Mouse (Mus musculus) MEL (cell line): ENCODE results near the gene Spef1. TPM values are rescaled to one million over a fixed set of nuclear protein-coding genes. Genes with fewer than 3 reads are reported as not detected.

Source experiments
- DNase-seq: peaks from one replicate; pipeline ENCODE4 v3.0.0; 2011; ENCODE audit warnings: low read depth, low spot score
- H3K27ac ChIP-seq: 2 replicates; pipeline ENCODE4 v1.5.1; 2012; ENCODE audit warnings: low read depth, mild to moderate bottlenecking, control low read depth, low read length, moderate library complexity; ENCODE audit not compliant: control insufficient read depth
- H3K27me3 ChIP-seq, 2 experiments: fragments of 150-350 bp in 1 of 2; sonication (generic) in 1 of 2; 2 replicates each; pipeline ENCODE4 v1.6.1; 2012; ENCODE audit warnings: low read length in 2 of 2, mild to moderate bottlenecking in 2 of 2, improper control_type of control experiment in 1 of 2, moderate library complexity in 1 of 2; ENCODE audit not compliant: insufficient read depth in 2 of 2, control insufficient read depth in 1 of 2
- H3K36me3 ChIP-seq, 2 experiments: 2 replicates each; pipeline ENCODE4 v1.6.1; 2012 to 2014; ENCODE audit warnings: low read length in 2 of 2, improper control_type of control experiment in 1 of 2, inconsistent platforms in 1 of 2, mild to moderate bottlenecking in 1 of 2; ENCODE audit not compliant: insufficient read depth in 2 of 2, control insufficient read depth in 1 of 2
- H3K4me1 ChIP-seq, 2 experiments: fragments of 150-350 bp in 1 of 2; sonication (generic) in 1 of 2; 2 replicates each; pipeline ENCODE4 v1.6.1; 2012; ENCODE audit warnings: low read length in 2 of 2, improper control_type of control experiment in 1 of 2, mild to moderate bottlenecking in 1 of 2; ENCODE audit not compliant: insufficient read depth in 2 of 2, control insufficient read depth in 1 of 2
- H3K4me3 ChIP-seq, 2 experiments: fragments of 150-350 bp in 1 of 2; sonication (generic) in 1 of 2; 2 replicates each; pipeline ENCODE4 v1.5.1; 2012; ENCODE audit warnings: low read depth in 2 of 2, low read length in 2 of 2, mild to moderate bottlenecking in 2 of 2, moderate library complexity in 2 of 2, control low read depth in 1 of 2, improper control_type of control experiment in 1 of 2; ENCODE audit not compliant: control insufficient read depth in 1 of 2, insufficient read depth in 1 of 2
- H3K79me2 ChIP-seq: 2 replicates; pipeline ENCODE4 v1.6.1; 2012; ENCODE audit warnings: mild to moderate bottlenecking, low read length, moderate library complexity; ENCODE audit not compliant: control insufficient read depth, poor library complexity, insufficient read depth
- H3K9ac ChIP-seq: 2 replicates; pipeline ENCODE4 v1.6.1; 2012; ENCODE audit warnings: low read depth, mild to moderate bottlenecking, control low read depth, low read length, moderate library complexity; ENCODE audit not compliant: control insufficient read depth, poor library complexity, severe bottlenecking
- H3K9me3 ChIP-seq: fragments of 150-350 bp; sonication (generic); replicated peaks from 2 replicates; pipeline ENCODE4 v1.6.1; 2012; ENCODE audit warnings: mild to moderate bottlenecking, low read length, improper control_type of control experiment, moderate library complexity; ENCODE audit not compliant: insufficient read depth
- CHD1 ChIP-seq: IDR thresholded peaks from 2 replicates; pipeline ENCODE4 v1.6.1; 2012; ENCODE audit warnings: low read depth, mild to moderate bottlenecking, inconsistent platforms, low read length, improper control_type of control experiment
- CHD2 ChIP-seq: IDR thresholded peaks from 2 replicates; pipeline ENCODE4 v1.6.1; 2011; ENCODE audit warnings: low read length, improper control_type of control experiment
- GABPA ChIP-seq: IDR thresholded peaks from 2 replicates; pipeline ENCODE4 v1.6.1; 2012; ENCODE audit warnings: low read depth, mild to moderate bottlenecking, inconsistent platforms, low read length, improper control_type of control experiment, moderate library complexity
- GATA1 ChIP-seq: IDR thresholded peaks from 2 replicates; pipeline ENCODE4 v1.6.1; 2011; ENCODE audit warnings: low read depth, low read length, improper control_type of control experiment
- HCFC1 ChIP-seq: IDR thresholded peaks from 2 replicates; pipeline ENCODE4 v1.6.1; 2012; ENCODE audit warnings: low read depth, mild to moderate bottlenecking, inconsistent platforms, low read length, improper control_type of control experiment, moderate library complexity
- JUND ChIP-seq: IDR thresholded peaks from 2 replicates; pipeline ENCODE4 v1.6.1; 2011; ENCODE audit warnings: low read depth, mild to moderate bottlenecking, improper control_type of control experiment, low read length
- MAFK ChIP-seq: IDR thresholded peaks from 2 replicates; pipeline ENCODE4 v1.6.1; 2011; ENCODE audit warnings: low read depth, mild to moderate bottlenecking, low read length, improper control_type of control experiment, borderline replicate concordance
- MAZ ChIP-seq: IDR thresholded peaks from 2 replicates; pipeline ENCODE4 v1.6.1; 2012; ENCODE audit warnings: low read depth, mild to moderate bottlenecking, inconsistent platforms, low read length, improper control_type of control experiment
- MEF2A ChIP-seq: IDR thresholded peaks from 2 replicates; pipeline ENCODE4 v1.6.1; 2014; ENCODE audit warnings: low read depth, mild to moderate bottlenecking, inconsistent platforms, low read length, improper control_type of control experiment; ENCODE audit not compliant: poor library complexity, insufficient replicate concordance, severe bottlenecking; ENCODE audit errors: extremely low read depth
- MYB ChIP-seq: IDR thresholded peaks from 2 replicates; pipeline ENCODE4 v1.6.1; 2011; ENCODE audit warnings: mild to moderate bottlenecking, low read depth, low read length, improper control_type of control experiment
- NRF1 ChIP-seq: IDR thresholded peaks from 2 replicates; pipeline ENCODE4 v1.6.1; 2014; ENCODE audit warnings: low read depth, mild to moderate bottlenecking, inconsistent platforms, low read length, improper control_type of control experiment, moderate library complexity; ENCODE audit not compliant: poor library complexity, insufficient read depth, severe bottlenecking
- POLR2A ChIP-seq, 2 experiments: IDR thresholded peaks; 2 replicates each; pipeline ENCODE4 v1.6.1; 2011 to 2012; ENCODE audit warnings: low read length in 2 of 2, mild to moderate bottlenecking in 2 of 2, control low read depth in 1 of 2, improper control_type of control experiment in 1 of 2, low read depth in 1 of 2, moderate library complexity in 1 of 2; ENCODE audit not compliant: control insufficient read depth in 1 of 2, insufficient read depth in 1 of 2, poor library complexity in 1 of 2
- POLR2AphosphoS2 ChIP-seq: IDR thresholded peaks from 2 replicates; pipeline ENCODE4 v1.6.1; 2011; ENCODE audit warnings: low read length, improper control_type of control experiment
- POLR2AphosphoS5 ChIP-seq: IDR thresholded peaks from 2 replicates; pipeline ENCODE4 v1.6.1; 2012; ENCODE audit warnings: low read depth, borderline replicate concordance, mild to moderate bottlenecking, inconsistent platforms, low read length, moderate library complexity, mixed read lengths
- SIN3A ChIP-seq: IDR thresholded peaks from 2 replicates; pipeline ENCODE4 v1.6.1; 2012; ENCODE audit warnings: low read length, improper control_type of control experiment, inconsistent platforms
- TAL1 ChIP-seq: IDR thresholded peaks from 2 replicates; pipeline ENCODE4 v1.6.1; 2012; ENCODE audit warnings: mild to moderate bottlenecking, inconsistent platforms, low read length, moderate library complexity, mixed read lengths
- TBP ChIP-seq: IDR thresholded peaks from 2 replicates; pipeline ENCODE4 v1.8.0; 2011; ENCODE audit warnings: low read depth, low read length, improper control_type of control experiment
- UBTF ChIP-seq: IDR thresholded peaks from 2 replicates; pipeline ENCODE4 v1.6.1; 2012; ENCODE audit warnings: low read depth, mild to moderate bottlenecking, inconsistent platforms, low read length, improper control_type of control experiment, moderate library complexity, borderline replicate concordance; ENCODE audit not compliant: insufficient read depth
- USF2 ChIP-seq, 2 experiments: IDR thresholded peaks; 2 replicates each; pipeline ENCODE4 v1.6.1; 2011 to 2012; ENCODE audit warnings: improper control_type of control experiment in 2 of 2, low read length in 2 of 2, borderline replicate concordance in 1 of 2, inconsistent platforms in 1 of 2, low read depth in 1 of 2, mild to moderate bottlenecking in 1 of 2; ENCODE audit not compliant: insufficient read depth in 1 of 2
- ZC3H11A ChIP-seq: IDR thresholded peaks from 2 replicates; pipeline ENCODE4 v1.6.1; 2012; ENCODE audit warnings: low read depth, mild to moderate bottlenecking, inconsistent platforms, low read length, improper control_type of control experiment
- ZNF384 ChIP-seq: IDR thresholded peaks from 2 replicates; pipeline ENCODE4 v1.6.1; 2012; ENCODE audit warnings: low read depth, mild to moderate bottlenecking, inconsistent platforms, low read length, improper control_type of control experiment
- polyA plus RNA-seq, 2 experiments: library from polyadenylated mRNA; stranded (reverse) in 1 of 2; unstranded in 1 of 2; fragments of >175 nt in 1 of 2; fragments of >200 nt in 1 of 2; gene quantifications; 2 replicates each; pipeline versions ENCODE4 v1.2.1 to v1.2.4; 2012; ENCODE audit warnings: low replicate concordance in 2 of 2, low read depth in 1 of 2; ENCODE audit not compliant: insufficient read length in 2 of 2, insufficient read depth in 1 of 2, missing spikeins in 1 of 2
- total RNA-seq: library from RNA; depleted of rRNA; stranded (reverse); fragments of 300-350 nt; gene quantifications from 2 replicates; pipeline ENCODE4 v1.2.3, GENCODE M21; 2012

Spef1 gene
- total and polyA plus RNA-seq, 3 experiments: 1.2 to 1.8 TPM; not detected in 1

DNA sequence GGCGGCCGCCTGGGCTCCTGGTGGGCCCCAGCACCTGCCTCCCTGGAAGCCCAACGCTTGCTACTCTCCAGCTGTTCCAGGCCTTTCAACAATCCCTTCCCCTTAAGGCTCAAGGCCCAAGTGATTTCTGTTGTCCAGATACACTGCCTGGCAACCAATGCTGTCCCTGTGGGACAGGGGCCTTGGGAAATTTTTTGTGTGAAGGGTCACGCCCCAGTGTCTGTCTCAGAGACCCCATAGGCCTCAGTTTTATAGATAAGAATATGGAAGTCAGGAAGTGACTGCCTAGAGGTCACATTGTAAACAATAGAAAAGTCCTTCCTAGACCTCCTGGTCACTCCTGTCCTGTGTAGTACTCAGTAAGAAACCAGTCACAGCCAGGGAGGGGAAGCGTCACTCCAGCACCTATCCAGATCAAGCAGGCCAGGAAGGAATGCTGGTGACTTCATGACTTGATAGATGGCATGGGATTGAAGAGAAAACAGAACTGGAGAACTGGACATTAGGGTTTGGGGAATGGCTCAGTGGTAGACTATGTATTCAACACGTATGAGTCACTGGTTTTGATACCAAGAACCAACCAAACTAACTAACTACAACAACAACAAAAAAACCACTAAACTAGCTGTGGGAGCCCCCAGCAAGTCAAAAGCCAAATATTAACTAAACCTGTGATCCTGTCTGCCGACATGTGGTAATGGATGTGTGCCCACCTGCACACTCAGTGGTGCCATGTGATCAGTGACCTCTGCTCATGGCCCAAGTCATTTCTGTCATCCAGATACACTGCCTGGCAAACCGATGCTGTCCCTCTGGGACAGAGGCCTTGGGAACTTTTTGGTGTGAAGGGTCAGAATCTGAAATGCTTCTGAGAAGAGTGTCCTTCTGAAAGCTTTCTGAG, 38.5 kb downstream of the Spef1 start:
- Histone ChIP-seq H3K9ac (no peak overlapping the region), H3K27ac (no peak overlapping the region), H3K27me3 (no peaks in the 10 kb centered on the region), H3K9me3 (no peaks in the 10 kb centered on the region), H3K4me1 (no peaks in the 10 kb centered on the region), H3K36me3 (no peaks in the 10 kb centered on the region; a peak in 1 of 4 replicates), H3K4me3 (no peak overlapping the region), H3K79me2 (no peaks in the 10 kb centered on the region)
- TF ChIP-seq GATA1 (no peak), POLR2A (IDR thresholded peaks at IDR 0.05; ENCODE audit: control insufficient read depth in 1 of 2, insufficient read depth in 1 of 2, low read depth in 1 of 2, low read length in 2 of 2, poor library complexity in 1 of 2) (no peak), MAFK (no peak), CHD2 (no peak), MAZ (no peak), HCFC1 (no peak), USF2 (IDR thresholded peaks at IDR 0.05; ENCODE audit: borderline replicate concordance in 1 of 2, insufficient read depth in 1 of 2, low read depth in 1 of 2, low read length in 2 of 2) (no peak), CHD1 (no peak), UBTF (no peak), NRF1 (no peak), ZC3H11A (no peak), ZNF384 (no peak), SIN3A (no peak), GABPA (no peak), MYB (no peak), MEF2A (no peak), POLR2AphosphoS2 (no peak), TBP (no peak)
- DNase-seq: no peak

DNA sequence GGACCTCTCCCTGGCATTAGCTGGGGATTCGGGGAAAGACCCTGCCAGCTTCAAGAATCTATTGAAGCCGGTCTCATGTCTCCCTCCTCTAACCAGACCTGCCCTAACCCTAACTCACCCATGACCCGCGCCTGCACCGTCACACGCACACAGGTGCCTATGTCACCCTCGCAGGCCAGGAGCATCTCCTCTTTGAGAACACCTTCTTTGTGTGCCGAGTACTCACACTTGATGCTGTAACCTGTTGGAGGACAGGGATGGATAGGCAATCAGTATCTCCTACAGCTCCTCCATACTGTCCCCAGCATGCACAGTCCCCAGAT, 40.1 kb downstream of the Spef1 start:
- H3K4me3 ChIP-seq: no peak overlapping the region
- no peaks in the 10 kb centered on the region for H3K27me3 ChIP-seq
- H3K27ac ChIP-seq: no peak overlapping the region
- no peak for TF ChIP-seq SIN3A
- no peak for TF ChIP-seq UBTF
- TF ChIP-seq POLR2AphosphoS5: no peak
- TF ChIP-seq TAL1: no peak
- TF ChIP-seq ZC3H11A: no peak
- no peak for TF ChIP-seq JUND
- no peak for TF ChIP-seq USF2 (IDR thresholded peaks at IDR 0.05; ENCODE audit: borderline replicate concordance in 1 of 2, insufficient read depth in 1 of 2, low read depth in 1 of 2, low read length in 2 of 2)
- DNase-seq: no peak
- no peaks in the 10 kb centered on the region; a peak in 2 of 4 replicates for H3K36me3 ChIP-seq
- H3K9ac ChIP-seq: no peak overlapping the region
- H3K79me2 ChIP-seq: no peaks in the 10 kb centered on the region
- H3K4me1 ChIP-seq: peaks cover 0 to 5% of the 10 kb centered on the region in 2 experiments; a peak in 2 of 4 replicates
- H3K9me3 ChIP-seq: no peaks in the 10 kb centered on the region
